Comparison of ENCODE assay signal across 9 mouse cellular contexts in genomic region chr4:138217951-138218685, GRCm38 (mm10). TPM values are rescaled to one million over a fixed set of nuclear protein-coding genes. Genes with fewer than 3 reads are reported as not detected.
DNase-seq lines count a peak whose midpoint lies in the region; ATAC-seq and TF ChIP-seq lines count a peak whose summit lies in the region.
"Had no signal": no experiment of that assay in that cellular context is flagged by ENCODE, and none has a peak within 500 bp of the region (broad histone marks: within the 10 kb centered on the region; RNA-seq: fewer than 3 reads in every experiment).

No protein-coding gene starts in this region.

- peak overlapping the region; percentile 99 for H3K9ac ChIP-seq in heart, embryonic 13.5 days
- H3K9ac ChIP-seq in CH12.LX (ENCODE audit: insufficient read depth, low read depth): peak overlapping the region; percentile 75
- H3K9ac ChIP-seq in forebrain, embryonic 14.5 days (ENCODE audit: low read length): peak overlapping the region; percentile 99
- H3K9ac ChIP-seq in liver, embryonic 15.5 days: peak overlapping the region; percentile 98

- no peak for TF ChIP-seq CTCF in CH12.LX (conservative IDR thresholded peaks at IDR 0.05 in 1 of 2, IDR thresholded peaks at IDR 0.05 in 1 of 2; ENCODE audit: low read depth in 2 of 2, low read length in 2 of 2)

- no peaks in the 10 kb centered on the region for H3K27me3 ChIP-seq in heart, embryonic 13.5 days (replicated peaks)
- H3K27me3 ChIP-seq in CH12.LX (replicated peaks): no peaks in the 10 kb centered on the region
- no peaks in the 10 kb centered on the region for H3K27me3 ChIP-seq in forebrain, embryonic 14.5 days (replicated peaks; ENCODE audit: control insufficient read depth, insufficient read depth, low read length)
- H3K27me3 ChIP-seq in liver, embryonic 15.5 days: no peaks in the 10 kb centered on the region
- H3K27me3 ChIP-seq: Patski had no signal

- WGBS in heart, embryonic 13.5 days: 72% methylated on average over 11 of the region's 11 CpGs
- WGBS in forebrain, embryonic 14.5 days: 83% methylated on average over 11 of the region's 11 CpGs
- 35% methylated on average over 11 of the region's 11 CpGs for WGBS in liver, embryonic 15.5 days (ENCODE audit: insufficient replicate concordance)

- dilution Hi-C loops in CH12.LX (cut with MboI; ENCODE audit: extremely low pct_ligation_motif_present, extremely low pct_unique_long_range_greater_than_20kb, low sequenced_read_pairs): no loop called here

- ATAC-seq in heart, embryonic 13.5 days (ENCODE audit: extremely low read depth, insufficient number of reproducible peaks, low FRiP score, low TSS enrichment): no peak
- ATAC-seq in forebrain, embryonic 14.5 days: no peak
- ATAC-seq in liver, embryonic 15.5 days (ENCODE audit: insufficient read depth): no peak
- ATAC-seq: Patski had no signal

- in situ Hi-C loops in CH12.LX (cut with MboI; ENCODE audit: low pct_ligation_motif_present, low pct_unique_long_range_greater_than_20kb, low sequenced_read_pairs): no loop called here

- H3K4me3 ChIP-seq in heart, embryonic 13.5 days: peak overlapping the region; percentile 99
- peak overlapping the region; percentile 97 to 99 (median 98) for H3K4me3 ChIP-seq in CH12.LX (replicated peaks in 1 of 3; ENCODE audit: low read depth in 2 of 3, low read length in 2 of 3, poor library complexity in 1 of 3)
- peak overlapping the region; percentile 98 for H3K4me3 ChIP-seq in forebrain, embryonic 14.5 days (ENCODE audit: low read depth, low read length)
- H3K4me3 ChIP-seq in liver, embryonic 15.5 days (replicated peaks): peak overlapping the region; percentile 92

- TF ChIP-seq EP300 in CH12.LX (IDR thresholded peaks at IDR 0.05; ENCODE audit: low read length): no peak

- H3K9me3 ChIP-seq in heart, embryonic 13.5 days: no peaks in the 10 kb centered on the region
- no peaks in the 10 kb centered on the region for H3K9me3 ChIP-seq in CH12.LX (replicated peaks; ENCODE audit: low read length)
- no peaks in the 10 kb centered on the region for H3K9me3 ChIP-seq in forebrain, embryonic 14.5 days (replicated peaks; ENCODE audit: control insufficient read depth, low read length)
- no peaks in the 10 kb centered on the region for H3K9me3 ChIP-seq in liver, embryonic 15.5 days (replicated peaks)

- DNase-seq in heart, adult 9 months (ENCODE audit: low spot score in 2 of 2): no peak
- DNase-seq in CH12.LX (ENCODE audit: extremely low read depth): no peak
- DNase-seq in forebrain, embryonic 14.5 days (ENCODE audit: low spot score): no peak
- no peak for DNase-seq in right cerebral cortex, adult 2 months (ENCODE audit: low spot score in 2 of 2)
- DNase-seq in urinary bladder, adult 18-20 months (ENCODE audit: low spot score in 2 of 2): no peak
- no peak for DNase-seq in cerebellum, adult 9-11 months

- H3K79me2 ChIP-seq in CH12.LX (replicated peaks; ENCODE audit: control insufficient read depth, extremely low read depth, insufficient read depth, poor library complexity, severe bottlenecking): peaks cover 50% of the 10 kb centered on the region

- H3K4me2 ChIP-seq in heart, embryonic 13.5 days: peak overlapping the region; percentile 93
- H3K4me2 ChIP-seq in CH12.LX (ENCODE audit: insufficient read depth, low read depth, poor library complexity, severe bottlenecking): peak overlapping the region; percentile 85
- peak overlapping the region; percentile 88 for H3K4me2 ChIP-seq in forebrain, embryonic 14.5 days (ENCODE audit: low read length)
- H3K4me2 ChIP-seq in liver, embryonic 15.5 days: peak overlapping the region; percentile 79

- TF ChIP-seq POLR2A in CH12.LX (IDR thresholded peaks at IDR 0.05; ENCODE audit: low read depth, low read length): no peak

- peaks cover 16% of the 10 kb centered on the region for H3K36me3 ChIP-seq in heart, embryonic 13.5 days
- peaks cover 13 to 31% of the 10 kb centered on the region in 2 experiments for H3K36me3 ChIP-seq in CH12.LX (replicated peaks in 1 of 2; ENCODE audit: control insufficient read depth in 1 of 2, insufficient read depth in 1 of 2, low read length in 1 of 2)
- H3K36me3 ChIP-seq in forebrain, embryonic 14.5 days (ENCODE audit: control insufficient read depth, insufficient read depth, low read length): peaks cover 26% of the 10 kb centered on the region
- peaks cover 22% of the 10 kb centered on the region for H3K36me3 ChIP-seq in liver, embryonic 15.5 days (replicated peaks)

- H3K27ac ChIP-seq in heart, embryonic 13.5 days (replicated peaks): peak overlapping the region; percentile 100
- H3K27ac ChIP-seq in CH12.LX (ENCODE audit: insufficient read depth, low read depth): no peak overlapping the region
- H3K27ac ChIP-seq in forebrain, embryonic 14.5 days (ENCODE audit: low read depth, low read length): 0 out of 2 replicates have a peak overlapping the region, but pooled peaks have one; percentile 100
- H3K27ac ChIP-seq in liver, embryonic 15.5 days (replicated peaks): peak overlapping the region; percentile 97

- peaks cover 56% of the 10 kb centered on the region for H3K4me1 ChIP-seq in heart, embryonic 13.5 days
- H3K4me1 ChIP-seq in CH12.LX (ENCODE audit: control insufficient read depth in 1 of 2, insufficient read depth in 2 of 2): peaks cover 7 to 46% of the 10 kb centered on the region in 2 experiments
- H3K4me1 ChIP-seq in forebrain, embryonic 14.5 days (ENCODE audit: control insufficient read depth, insufficient read depth, low read length): peaks cover 15% of the 10 kb centered on the region
- H3K4me1 ChIP-seq in liver, embryonic 15.5 days (replicated peaks): peaks cover 57% of the 10 kb centered on the region

- no peak for TF ChIP-seq RAD21 in CH12.LX (IDR thresholded peaks at IDR 0.05; ENCODE audit: low read depth, low read length)

TF ChIP-seq in CH12.LX, 34 proteins besides CTCF, POLR2A, EP300 and RAD21:
- TF ChIP-seq ZC3H11A (IDR thresholded peaks at IDR 0.05; ENCODE audit: low read depth, low read length) (no peak), E2F4 (IDR thresholded peaks at IDR 0.05; ENCODE audit: insufficient replicate concordance, low read depth, low read length) (no peak), UBTF (IDR thresholded peaks at IDR 0.05; ENCODE audit: low read depth, low read length) (no peak), CHD1 (IDR thresholded peaks at IDR 0.05; ENCODE audit: low read depth, low read length) (no peak), GABPA (IDR thresholded peaks at IDR 0.05; ENCODE audit: insufficient replicate concordance, low read depth, low read length) (no peak), SIN3A (IDR thresholded peaks at IDR 0.05; ENCODE audit: low read length) (0 out of 2 replicates have a peak, but pooled peaks have one; percentile 13), MAX (IDR thresholded peaks at IDR 0.05; ENCODE audit: low read length) (0 out of 2 replicates have a peak, but pooled peaks have one; percentile 3), ZNF384 (IDR thresholded peaks at IDR 0.05; ENCODE audit: low read depth, low read length) (no peak), MAFK (IDR thresholded peaks at IDR 0.05; ENCODE audit: insufficient replicate concordance, low read length) (peak; percentile 97), USF2 (conservative IDR thresholded peaks at IDR 0.05; ENCODE audit: low read depth, low read length) (no peak), TBP (conservative IDR thresholded peaks at IDR 0.05; ENCODE audit: low read depth, low read length) (no peak), NRF1 (IDR thresholded peaks at IDR 0.05; ENCODE audit: low read depth, low read length) (no peak), JUND (conservative IDR thresholded peaks at IDR 0.05; ENCODE audit: low read depth, low read length) (no peak)

RNA-seq across cellular contexts. Expression of gene Hp1bp3, which starts 2.0 kb away (rescaled TPM):
- 94.5 and 104 TPM in 2 replicates for polyA plus RNA-seq in heart, embryonic 13.5 days (2015; fragmentation: Nextera tagmentation; extraction: Ambion mirVana)
- total RNA-seq in CH12.LX (2012; rRNA removed) (61.9 and 67.7 TPM in 2 replicates), CH12.LX (2014; rRNA removed) (66.9 and 73.7 TPM in 2 replicates)
- 78.2 and 84.2 TPM in 2 replicates for polyA plus RNA-seq in CH12.LX (2012; ENCODE audit: insufficient read length, low read depth)
- polyA plus RNA-seq in forebrain, embryonic 14.5 days (2014; fragmentation: Nextera tagmentation; extraction: Ambion mirVana): 257 and 277 TPM in 2 replicates
- 36.3 and 40.0 TPM in 2 replicates for polyA plus RNA-seq in liver, embryonic 15.5 days (2015; fragmentation: Nextera tagmentation; extraction: Ambion mirVana)

RNA-seq across cellular contexts. Expression of gene Sh2d5, which starts 32.1 kb away (rescaled TPM):
- 0.31 and 0.37 TPM in 2 replicates for polyA plus RNA-seq in heart, embryonic 13.5 days (2015; fragmentation: Nextera tagmentation; extraction: Ambion mirVana)
- total RNA-seq in CH12.LX (2012; rRNA removed) (0.68 and 1.1 TPM in 2 replicates), CH12.LX (2014; rRNA removed) (0.24 and 0.28 TPM in 2 replicates)
- 0.57 and 0.83 TPM in 2 replicates for polyA plus RNA-seq in CH12.LX (2012; ENCODE audit: insufficient read length, low read depth)
- 4.0 and 4.6 TPM in 2 replicates for polyA plus RNA-seq in forebrain, embryonic 14.5 days (2014; fragmentation: Nextera tagmentation; extraction: Ambion mirVana)
- polyA plus RNA-seq in liver, embryonic 15.5 days (2015; fragmentation: Nextera tagmentation; extraction: Ambion mirVana): 0.63 and 1.1 TPM in 2 replicates

RNA-seq across cellular contexts. Expression of gene Kif17, which starts 32.1 kb away (rescaled TPM):
- 0.76 and 0.79 TPM in 2 replicates for polyA plus RNA-seq in heart, embryonic 13.5 days (2015; fragmentation: Nextera tagmentation; extraction: Ambion mirVana)
- total RNA-seq in CH12.LX (2012; rRNA removed): 0.08 and 0.17 TPM in 2 replicates
- total RNA-seq in CH12.LX (2014; rRNA removed): 0.55 and 0.59 TPM in 2 replicates
- polyA plus RNA-seq in CH12.LX (2012; ENCODE audit: insufficient read length, low read depth): 1.5 and 1.8 TPM in 2 replicates
- 0.61 and 0.85 TPM in 2 replicates for polyA plus RNA-seq in forebrain, embryonic 14.5 days (2014; fragmentation: Nextera tagmentation; extraction: Ambion mirVana)
- 0.30 and 0.32 TPM in 2 replicates for polyA plus RNA-seq in liver, embryonic 15.5 days (2015; fragmentation: Nextera tagmentation; extraction: Ambion mirVana)
